Mouse (Mus musculus) spleen, adult 18-20 months (tissue): ENCODE measurements around the gene Ufc1.
"Not testable (repeated sequence)": the region's sequence is repeated elsewhere in the genome, so short reads cannot be mapped to it uniquely, and the experiment has no call there.

Experiments
- DNase-seq, 2 experiments: peaks; one replicate each; pipeline ENCODE4 v3.0.0; 2022; ENCODE audit warnings: mixed read lengths in 2 of 2

Ufc1 gene

DNA sequence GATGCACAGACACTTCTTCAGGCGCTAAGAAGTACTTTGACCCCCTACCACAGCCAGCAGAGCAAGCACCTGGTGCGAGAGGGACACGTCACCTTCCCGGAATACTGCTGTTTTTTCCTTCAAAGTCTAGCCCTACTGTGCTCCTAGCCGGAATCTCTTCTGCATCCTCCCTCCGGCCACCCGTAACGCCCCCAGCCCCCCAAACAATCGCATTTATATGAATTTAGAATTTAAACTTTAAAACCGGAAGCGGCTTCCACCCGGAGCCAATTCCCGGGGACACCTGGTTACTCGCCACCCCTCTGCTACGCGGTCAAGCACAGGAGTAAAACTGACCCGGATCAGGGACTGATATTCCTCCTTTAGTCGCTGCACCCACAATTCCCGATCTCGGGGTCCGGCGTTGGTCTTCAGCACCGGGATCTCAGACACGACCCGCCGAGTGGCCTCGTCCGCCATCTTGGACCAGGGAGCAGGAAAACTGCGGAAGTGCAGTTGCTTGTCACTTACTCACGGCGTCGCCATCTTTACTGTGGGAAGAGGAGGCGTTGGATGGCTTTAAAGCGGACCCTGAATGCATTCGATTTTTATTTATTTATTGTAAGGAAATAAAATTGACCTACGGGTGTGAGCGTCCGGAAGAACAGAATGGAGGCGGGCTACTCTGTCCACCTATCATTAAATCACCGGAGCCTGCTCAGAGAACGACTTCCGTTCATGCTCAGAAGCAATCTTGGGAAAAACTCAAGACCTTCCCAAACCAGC is at the start of gene Ufc1:
Ufc1 (minus strand) TSS at position 727 of the 765 bp plus-strand sequence.
- peak; percentile 68 to 75 for DNase-seq

- DNase-seq: no peak
These were observed 49.3 kb upstream of the Ufc1 start for GRCm38 (mm10) chr1:171343922-171344677.

DNA sequence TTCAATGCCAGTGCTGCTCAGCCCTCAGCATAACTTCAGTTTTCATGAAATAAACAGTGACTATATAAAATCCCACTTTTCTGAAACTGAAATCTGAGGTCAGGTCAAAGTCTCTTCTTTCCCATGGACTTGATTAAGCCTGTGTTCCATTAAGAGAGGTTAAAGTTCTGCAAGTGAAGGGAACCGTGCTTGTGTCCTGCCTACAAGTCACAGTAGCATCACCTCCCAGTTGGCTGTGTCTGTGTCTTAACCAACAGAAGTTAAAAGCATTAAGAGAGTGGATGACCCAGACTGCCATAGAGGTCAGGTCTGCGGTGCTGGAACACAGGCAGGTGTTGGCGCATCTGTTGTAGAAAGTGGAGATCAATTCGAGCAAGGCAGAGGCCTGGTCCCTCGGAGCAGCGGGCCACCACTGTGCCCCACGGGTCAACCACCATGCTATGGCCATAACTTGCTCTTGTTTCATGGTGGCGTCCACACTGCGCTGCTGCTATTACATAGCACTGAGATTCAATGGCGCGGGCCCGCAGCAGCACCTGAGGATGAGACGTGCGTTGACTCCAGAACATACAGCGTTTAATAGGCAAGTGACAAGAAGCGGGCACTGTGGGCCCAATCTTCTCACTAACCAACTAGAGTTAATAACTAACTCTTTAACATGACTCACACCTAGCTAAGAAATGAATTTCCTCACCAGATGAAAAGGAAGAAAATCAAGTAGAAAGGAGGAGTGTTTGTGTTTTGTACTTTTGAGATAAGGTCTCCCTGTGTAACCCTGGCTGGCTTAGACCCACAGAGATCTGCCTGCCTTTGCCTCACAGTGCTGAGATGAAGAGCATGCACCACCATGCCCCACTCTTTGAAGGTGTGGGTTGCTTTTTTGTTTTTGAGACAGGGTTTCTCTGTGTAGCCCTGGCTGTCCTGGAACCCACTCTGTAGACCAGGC is 47.7 kb upstream of the Ufc1 start:
- DNase-seq: no peak

DNA sequence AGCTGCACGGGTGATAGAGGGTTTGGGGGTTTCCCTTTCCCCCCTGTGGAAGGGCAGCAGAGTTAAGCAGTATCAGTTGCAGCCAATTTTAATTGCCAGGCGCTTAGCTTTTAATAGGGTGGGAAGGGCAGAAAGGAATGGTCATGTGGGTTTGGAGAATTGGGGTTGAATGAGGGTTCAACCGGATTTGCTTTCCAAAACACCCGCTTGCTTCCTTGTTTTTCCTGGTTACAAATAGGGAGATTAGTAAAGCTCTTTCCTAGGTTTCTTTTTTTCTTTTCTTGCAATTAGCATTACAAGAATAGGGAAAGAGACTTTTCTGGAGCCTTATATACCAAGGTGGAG is 35.4 kb upstream of the Ufc1 start:
- no peak for DNase-seq

DNA sequence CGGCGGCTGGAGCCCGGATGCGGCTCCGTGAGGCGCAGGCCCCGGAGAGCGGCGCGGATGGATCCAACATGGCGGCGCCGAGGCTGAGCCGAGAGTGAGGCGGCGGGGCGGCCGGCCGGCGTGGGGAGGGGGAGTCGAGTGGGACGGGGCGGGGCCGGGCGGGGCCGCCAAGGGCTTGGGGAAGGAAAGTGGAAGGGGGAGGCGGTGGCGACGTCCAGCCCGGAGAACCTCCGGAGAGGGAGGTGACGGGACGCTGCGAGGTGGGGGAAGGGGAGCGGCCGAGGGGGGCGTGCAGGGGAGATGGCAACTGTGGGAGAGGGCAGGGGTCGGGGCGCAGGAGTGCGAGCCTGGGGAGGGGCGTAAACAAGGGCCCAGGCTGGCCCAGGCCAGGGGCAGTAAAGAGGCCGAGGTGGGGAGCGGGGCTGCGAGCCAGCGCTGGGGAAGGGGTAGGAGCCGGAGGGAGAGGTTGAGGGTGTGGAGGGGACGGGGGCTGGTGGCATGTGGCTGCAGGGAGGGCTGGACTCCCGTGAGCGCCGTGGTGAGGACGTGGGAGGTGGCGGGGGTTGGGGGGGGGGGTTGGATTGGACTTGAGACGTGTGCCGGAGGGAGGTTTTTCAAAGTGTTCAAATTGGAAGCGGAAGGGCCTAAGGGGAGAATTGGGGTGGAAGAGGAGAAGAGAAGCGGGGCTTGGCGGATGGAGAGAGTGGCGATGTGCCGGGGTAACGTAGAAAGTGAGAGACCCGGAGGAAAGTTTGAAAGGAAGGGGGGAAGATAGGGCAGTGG is 34.8 kb upstream of the Ufc1 start:
- DNase-seq: peak in 1 of 2 experiments; percentile 23

DNA sequence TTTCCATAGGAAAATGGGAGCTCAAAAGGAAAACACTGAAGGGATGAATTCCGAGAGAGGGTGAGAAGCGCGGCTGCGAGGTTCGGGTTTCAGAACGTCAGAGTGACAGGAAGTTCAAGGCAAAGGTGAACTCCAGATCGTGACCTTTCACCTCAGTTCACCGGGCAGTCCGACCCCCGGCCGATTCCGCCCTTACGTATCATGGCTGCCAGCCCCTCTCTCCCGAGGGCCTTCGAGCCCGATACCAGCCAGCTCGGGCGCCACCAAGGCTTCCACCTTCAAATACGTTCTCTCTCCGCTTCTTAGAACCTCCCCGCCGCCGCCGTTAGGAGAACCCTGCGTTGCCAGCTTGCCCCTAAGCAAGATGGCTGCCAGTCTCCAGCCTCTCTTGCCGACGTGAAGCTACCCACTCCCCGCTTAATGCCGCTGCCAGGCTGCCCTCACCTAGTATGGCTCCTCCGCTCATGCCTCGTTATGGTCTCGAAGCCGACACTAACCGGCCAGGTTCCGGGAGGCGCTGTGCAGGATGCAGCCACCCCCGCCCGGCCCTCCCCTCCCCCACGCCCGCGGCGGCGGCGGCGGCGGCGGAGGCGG is 34.1 kb upstream of the Ufc1 start, which contains the start of gene Dedd:
Dedd (plus strand) TSS at position 307 of the 594 bp plus-strand sequence.
- peak; percentile 84 to 85 for DNase-seq

GRCm38 (mm10) chr1:171328244-171328643 is 33.4 kb upstream of the Ufc1 start:
- no peak for DNase-seq

DNA sequence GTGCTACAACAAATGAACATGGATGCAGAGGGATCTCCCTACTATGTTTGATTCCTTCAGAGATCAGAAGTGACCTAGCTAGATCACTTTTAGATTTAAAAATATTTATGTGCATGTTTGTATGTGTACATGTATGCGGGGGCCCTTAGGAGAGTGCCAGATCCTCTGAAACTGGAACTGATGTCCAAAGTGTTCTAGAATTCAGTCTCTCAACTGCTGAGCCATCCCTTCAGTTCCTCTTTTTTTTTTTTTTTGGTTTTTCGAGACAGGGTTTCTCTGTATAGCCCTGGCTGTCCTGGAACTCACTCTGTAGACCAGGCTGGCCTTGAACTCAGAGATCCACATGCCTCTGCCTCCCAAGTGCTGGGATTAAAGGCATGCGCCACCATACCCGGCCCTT is 31.8 kb upstream of the Ufc1 start:
- DNase-seq: not testable (repeated sequence)

- DNase-seq: no peak
These were observed 30.7 kb upstream of the Ufc1 start for GRCm38 (mm10) chr1:171325571-171325970.

GRCm38 (mm10) chr1:171322012-171322411 is 27.2 kb upstream of the Ufc1 start:
- no peak for DNase-seq

DNA sequence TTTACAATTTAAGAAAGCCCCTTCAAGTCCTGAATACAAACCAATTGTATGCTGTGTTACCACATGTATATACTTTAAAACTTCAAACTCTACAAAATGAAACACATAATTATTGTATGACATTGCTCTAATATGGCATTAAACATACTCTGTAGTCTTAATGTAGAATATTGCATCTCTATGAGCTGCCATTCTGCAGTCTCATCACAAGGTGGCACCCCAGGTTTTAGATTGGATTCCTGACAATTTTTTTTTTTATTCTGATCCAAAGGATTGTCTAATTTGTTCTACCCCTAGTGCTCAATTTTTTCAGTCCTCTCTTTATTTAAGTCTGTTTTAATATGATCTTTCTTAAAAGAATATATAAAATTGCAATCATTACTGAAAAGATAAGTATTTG is 26.6 kb upstream of the Ufc1 start:
- DNase-seq: no peak

DNA sequence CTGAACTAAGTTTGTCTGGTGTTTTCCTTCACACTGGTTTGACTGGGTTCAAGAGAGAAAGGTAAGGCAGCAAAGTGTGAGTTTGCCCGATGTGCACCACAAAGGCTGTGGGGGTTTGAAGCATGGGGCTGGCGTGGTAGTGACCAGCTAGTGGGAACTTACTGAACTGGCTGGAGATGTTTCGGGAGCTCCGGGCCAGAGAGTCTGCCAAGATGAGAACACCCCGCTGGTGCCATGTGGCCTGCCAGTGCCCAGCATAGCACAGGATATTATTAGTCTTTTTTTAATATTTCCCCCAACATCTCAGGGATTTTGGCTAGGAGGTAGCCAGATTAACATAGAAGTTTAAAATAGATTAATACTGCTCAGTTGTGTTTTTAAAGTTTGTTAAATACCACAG is 25.3 kb upstream of the Ufc1 start:
- no peak for DNase-seq

DNA sequence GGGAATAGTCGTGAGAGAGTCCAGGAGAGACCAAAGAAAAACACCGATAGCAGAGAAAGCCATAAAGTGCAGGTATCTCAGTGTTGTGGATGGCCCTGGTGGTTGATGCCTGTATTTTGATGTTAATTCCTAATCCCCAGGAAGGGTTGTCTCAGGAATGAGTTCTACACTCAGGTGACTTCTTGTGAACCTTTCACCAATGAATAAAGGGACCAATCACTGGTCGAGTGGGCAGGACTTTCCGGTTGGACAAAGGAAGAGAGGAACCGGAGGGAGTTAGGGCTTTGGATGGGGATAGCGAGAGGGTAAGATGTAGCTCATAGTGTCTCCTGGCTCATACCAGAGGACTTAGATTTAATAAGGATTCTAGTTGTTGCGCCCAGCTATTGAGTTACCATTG is 24.9 kb upstream of the Ufc1 start:
- no peak for DNase-seq

DNA sequence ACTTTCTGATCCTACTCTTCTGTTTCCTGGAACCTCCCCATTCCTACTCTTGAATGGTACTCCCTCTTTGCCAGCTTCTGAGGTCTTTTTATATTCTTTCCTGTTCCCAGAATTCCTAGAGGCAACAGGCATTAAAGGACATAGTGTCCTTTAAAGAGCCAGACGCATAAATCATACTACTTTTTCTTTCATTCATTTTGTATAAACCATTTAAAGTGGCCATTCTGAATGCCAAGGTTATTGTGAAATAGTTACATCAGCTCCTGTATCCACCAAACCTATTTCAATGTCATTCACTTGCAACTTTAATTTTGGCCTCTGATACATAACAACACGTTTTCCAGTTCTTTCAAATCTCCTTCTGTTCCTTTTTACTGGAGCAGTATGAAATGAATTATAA is 14.5 kb upstream of the Ufc1 start:
- DNase-seq: no peak

DNA sequence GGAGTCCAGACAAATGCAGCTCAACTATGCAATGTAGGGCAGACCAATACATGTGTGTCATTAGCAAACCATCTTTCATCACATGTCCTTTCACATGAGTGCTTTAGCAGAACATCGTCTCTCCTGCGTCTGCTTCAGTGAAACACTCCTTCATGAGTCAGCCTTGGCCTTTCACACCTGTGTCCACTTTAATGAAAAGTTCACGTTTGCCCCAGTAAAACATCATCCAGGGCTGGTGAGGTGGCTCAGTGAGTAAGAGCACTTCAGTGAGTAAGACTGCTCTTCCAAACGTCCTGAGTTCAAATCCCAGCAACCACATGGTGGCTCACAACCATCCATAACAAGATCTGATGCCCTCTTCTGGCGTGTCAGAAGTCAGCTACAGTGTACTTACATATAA is 11.3 kb upstream of the Ufc1 start:
- DNase-seq: not testable (repeated sequence)

GRCm38 (mm10) chr1:171298226-171298625 is 3.4 kb upstream of the Ufc1 start:
- no peak for DNase-seq

- no peak for DNase-seq
These were observed 209 bp upstream of the Ufc1 start for GRCm38 (mm10) chr1:171295063-171295402.

DNA sequence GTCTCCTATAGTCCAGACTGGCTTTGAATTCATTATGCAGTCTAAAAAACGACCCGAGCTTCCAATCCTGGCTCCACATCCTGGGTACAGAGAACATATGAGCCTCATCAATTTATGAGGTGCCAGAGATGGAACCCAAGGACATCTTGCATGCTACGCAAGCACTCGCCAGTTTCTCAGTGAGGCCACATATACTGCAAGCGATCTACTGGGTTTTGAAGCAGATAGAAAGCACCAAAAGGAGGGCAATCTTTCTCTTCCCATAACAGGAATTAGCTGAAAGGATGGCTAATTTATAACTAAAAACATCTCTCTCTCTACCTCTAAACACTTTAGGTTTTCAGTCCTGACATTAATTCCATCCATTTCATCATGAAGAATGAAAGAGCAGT is 922 bp downstream of the Ufc1 start:
- DNase-seq: no peak

- DNase-seq: no peak
These were observed 1.5 kb downstream of the Ufc1 start for GRCm38 (mm10) chr1:171293351-171293750.

DNA sequence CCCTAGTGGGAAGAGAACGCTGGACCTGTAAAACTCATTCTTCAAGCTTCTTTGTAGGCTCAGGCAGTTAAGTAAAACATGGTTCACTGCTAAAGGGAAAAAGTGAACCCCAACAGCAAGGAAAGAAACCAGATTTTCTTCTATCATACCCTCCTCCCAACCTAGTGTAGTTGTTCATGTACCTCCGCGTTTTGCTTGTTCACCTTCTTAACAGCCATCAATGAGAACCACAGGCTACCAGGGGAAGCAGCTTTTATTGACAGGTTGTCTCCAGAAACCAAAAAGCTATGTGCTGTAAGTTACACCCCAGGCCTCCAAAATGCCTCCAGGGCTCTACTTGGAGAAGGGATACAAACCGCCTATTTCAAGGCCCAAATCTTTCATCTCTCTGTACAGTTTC is 6.5 kb downstream of the Ufc1 start:
- DNase-seq: no peak

- DNase-seq: peak; percentile 87 to 90
These were observed 7.4 kb downstream of the Ufc1 start, which contains the start of gene Usp21 for GRCm38 (mm10) chr1:171287136-171288081. Usp21 (minus strand) TSS chr1:171287991.
